Mouse (Mus musculus): Measurements from ENCODE around the gene Itsn1. TPM values are rescaled to one million over a fixed set of nuclear protein-coding genes. Genes with fewer than 3 reads are reported as not detected.
A peak's percentile ranks its signal among the peaks of the same experiment; 100 is the strongest.

The Itsn1 gene
- total RNA-seq, 2 experiments from 2014 or later: 127 to 135 TPM

- DNase-seq (ENCODE audit: low spot score in 2 of 2): peak; percentile 58 to 66
Observed at GRCm38 (mm10) chr16:91935108-91935507, 206.0 kb downstream of the Itsn1 start.

- DNase-seq (ENCODE audit: low spot score in 2 of 2): no peak
Observed at GRCm38 (mm10) chr16:91935726-91936125, 206.6 kb downstream of the Itsn1 start.

DNA sequence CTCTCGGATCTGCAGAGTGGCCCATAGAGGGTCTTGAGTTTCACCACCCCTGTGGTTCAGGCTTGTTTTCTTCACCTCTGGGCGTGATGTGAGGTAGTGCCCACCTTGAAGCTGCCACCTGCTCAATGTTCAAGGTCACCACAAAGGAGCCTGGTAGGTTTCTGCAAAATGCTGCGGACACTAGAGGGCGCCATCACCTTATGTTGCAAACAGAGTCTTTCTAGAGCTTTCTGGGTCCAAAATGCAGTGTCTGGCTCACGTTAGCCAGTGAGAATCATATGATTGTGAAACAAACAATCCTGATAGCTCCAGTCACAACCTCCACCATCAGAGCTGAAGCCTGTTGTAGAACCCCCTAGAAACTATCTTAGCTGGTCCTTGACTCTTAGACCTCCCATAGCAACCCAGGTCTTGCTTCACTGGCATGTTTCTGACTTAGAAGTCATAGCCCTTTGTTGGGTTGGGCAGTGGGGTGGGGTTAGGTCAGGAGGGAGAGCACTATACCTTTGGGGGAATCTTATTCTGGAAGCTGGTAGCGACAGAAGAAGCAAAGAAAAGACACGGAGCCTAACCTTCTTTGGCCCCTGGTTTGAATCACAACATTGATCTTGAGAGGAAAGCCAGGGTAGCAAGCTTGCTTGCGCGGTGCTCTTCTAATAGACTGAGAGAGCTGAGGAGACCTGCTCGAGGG, 207.4 kb downstream of the Itsn1 start:
- peak; percentile 85 to 94 for DNase-seq (ENCODE audit: low spot score in 2 of 2)

DNA sequence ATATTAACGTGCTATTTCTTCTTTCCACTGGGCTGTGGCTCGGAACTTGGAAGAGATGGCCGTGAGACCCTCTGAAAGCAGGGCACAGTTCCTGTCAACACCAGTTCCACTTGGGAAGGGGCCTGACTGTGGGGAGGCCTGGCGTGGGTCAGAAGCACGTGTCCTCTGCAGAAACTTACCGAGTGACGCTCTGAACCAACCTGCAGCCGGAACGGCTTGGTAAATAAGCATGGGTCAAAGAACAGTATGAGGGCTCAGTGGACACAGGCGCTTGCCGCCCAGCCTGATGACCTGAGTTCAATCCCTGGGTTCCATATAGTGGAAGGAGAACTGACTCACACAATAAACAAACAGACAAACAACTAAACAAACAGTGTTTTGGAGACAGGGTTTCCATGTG, 208.2 kb downstream of the Itsn1 start:
- no peak for DNase-seq (ENCODE audit: low spot score in 2 of 2)

DNA sequence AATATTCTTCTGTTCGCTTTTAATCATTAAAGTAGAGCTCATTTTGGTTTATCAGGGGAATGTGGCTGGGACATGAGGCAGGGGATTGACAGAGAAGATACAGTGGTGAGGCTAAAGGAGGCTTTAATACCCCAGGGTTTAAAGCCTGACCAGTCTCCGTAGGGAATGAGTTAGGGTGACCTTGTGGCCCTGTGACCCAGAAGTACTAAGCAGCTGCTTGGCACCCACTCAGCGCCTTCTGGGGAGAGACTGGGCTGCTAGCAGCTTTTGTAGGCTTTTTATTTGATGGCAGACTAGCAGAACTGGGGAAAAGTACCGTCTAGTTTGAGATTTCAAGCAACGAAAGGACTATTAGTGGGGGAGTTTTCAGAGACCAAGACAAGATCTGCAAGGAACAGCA, 209.1 kb downstream of the Itsn1 start:
- DNase-seq (ENCODE audit: low spot score in 2 of 2): no peak

GRCm38 (mm10) chr16:91940726-91941125, 211.6 kb downstream of the Itsn1 start:
- DNase-seq (ENCODE audit: low spot score in 2 of 2): no peak

GRCm38 (mm10) chr16:91942201-91942600, 213.1 kb downstream of the Itsn1 start:
- no peak for DNase-seq (ENCODE audit: low spot score in 2 of 2)

DNA sequence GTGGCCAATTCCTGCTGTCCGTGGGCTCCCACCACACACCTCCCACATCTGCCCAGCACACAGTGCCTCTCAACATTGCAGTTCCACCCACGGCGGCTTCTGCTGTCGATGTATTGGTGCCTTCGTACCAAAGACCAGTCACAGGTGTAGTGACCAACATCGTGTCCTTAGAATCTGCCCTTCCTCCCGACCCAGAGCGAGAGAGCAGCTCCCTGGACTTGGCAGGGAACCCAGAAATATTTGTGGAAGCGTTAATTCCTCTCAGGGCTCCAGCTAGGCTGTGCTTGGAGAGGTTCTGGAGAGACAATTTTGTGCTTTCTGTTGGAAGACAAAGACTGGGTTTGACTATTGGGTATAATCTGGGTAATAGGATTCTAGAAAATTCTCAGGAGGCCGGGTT, 217.2 kb downstream of the Itsn1 start:
- no peak for DNase-seq (ENCODE audit: low spot score in 2 of 2)

GRCm38 (mm10) chr16:91947093-91947492, 218.0 kb downstream of the Itsn1 start:
- no peak for DNase-seq (ENCODE audit: low spot score in 2 of 2)

GRCm38 (mm10) chr16:91953967-91954366, 224.9 kb downstream of the Itsn1 start:
- no peak for DNase-seq (ENCODE audit: low spot score in 2 of 2)

DNA sequence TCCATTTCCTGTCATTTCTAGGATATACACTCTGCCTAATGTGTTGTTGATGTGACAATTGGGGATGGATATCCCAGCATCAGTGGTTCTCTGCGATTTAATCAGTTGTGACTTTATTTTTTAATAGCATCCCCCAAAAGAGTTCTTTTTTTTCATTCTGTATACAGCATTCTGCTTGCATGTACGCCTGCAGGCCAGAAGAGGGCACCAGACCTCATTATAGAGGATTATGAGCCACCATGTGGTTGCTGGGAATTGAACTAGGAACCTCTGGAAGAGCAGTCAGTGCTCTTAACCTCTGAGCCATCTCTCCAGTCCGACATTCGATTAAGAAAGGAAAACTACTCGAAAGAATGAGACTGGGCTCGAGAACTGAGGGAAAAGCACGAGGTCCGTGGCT, 225.7 kb downstream of the Itsn1 start:
- no peak for DNase-seq (ENCODE audit: low spot score in 2 of 2)

GRCm38 (mm10) chr16:91962204-91962893, 233.3 kb downstream of the Itsn1 start:
- DNase-seq (ENCODE audit: low spot score in 2 of 2): peak; percentile 64 to 82

DNA sequence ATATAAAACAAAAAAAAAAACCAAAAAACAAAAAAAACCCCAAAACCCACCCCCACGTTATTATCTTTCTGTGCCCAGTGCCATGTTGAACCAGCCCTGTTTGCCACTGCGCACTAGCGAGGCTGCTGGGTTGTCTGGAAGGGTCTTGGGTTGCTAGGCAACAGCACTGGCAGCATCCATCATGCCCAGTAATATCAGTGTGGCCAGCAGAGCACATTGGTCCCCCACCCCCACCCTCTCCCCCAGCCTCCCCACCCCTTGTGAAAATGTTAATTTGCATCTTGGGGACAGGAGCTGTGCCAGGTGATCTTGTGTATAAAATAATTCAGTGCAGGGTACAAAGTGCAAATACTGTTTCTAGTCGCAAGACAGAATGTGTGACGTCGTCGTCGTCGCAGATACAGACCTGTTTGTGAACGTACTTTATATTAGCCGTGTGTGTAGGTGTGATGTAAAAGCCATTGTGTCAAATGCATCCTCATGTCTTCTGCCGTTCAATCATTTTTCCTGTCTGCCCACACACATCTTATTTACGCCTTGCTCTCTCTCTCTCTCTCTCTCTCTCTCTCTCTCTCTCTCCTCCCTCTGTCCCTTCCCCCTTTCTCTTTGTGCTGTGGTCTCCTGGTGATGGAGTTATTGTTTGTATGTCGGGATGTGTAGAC, 233.9 kb downstream of the Itsn1 start:
- DNase-seq (ENCODE audit: low spot score in 2 of 2): peak; percentile 21 to 45

DNA sequence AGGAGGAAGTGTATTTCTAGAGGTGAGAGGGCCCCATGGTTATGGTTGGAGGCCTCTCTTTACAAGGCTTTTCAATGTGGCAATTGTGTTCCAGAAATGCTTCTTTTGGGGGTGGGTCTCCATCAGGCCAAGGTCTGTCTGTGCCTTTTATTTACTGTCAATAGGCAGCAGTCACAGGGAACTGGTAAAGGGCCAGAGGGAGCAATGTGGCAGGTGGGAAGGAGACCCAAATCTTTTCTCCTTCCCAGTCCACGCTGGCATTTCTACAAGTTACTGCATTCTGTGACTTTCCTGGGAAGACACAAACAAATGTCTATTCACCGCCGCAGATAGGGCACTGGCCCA, 234.4 kb downstream of the Itsn1 start:
- no peak for DNase-seq (ENCODE audit: low spot score in 2 of 2)

- no peak for DNase-seq (ENCODE audit: low spot score in 2 of 2)
Observed at GRCm38 (mm10) chr16:91964308-91965178, 235.5 kb downstream of the Itsn1 start.

- DNase-seq (ENCODE audit: low spot score in 2 of 2): no peak
Observed at GRCm38 (mm10) chr16:91968725-91969124, 239.6 kb downstream of the Itsn1 start.

- DNase-seq (ENCODE audit: low spot score in 2 of 2): no peak
Observed at GRCm38 (mm10) chr16:91969516-91970031, 240.5 kb downstream of the Itsn1 start.
